Mouse (Mus musculus): ENCODE results near the gene Phf2. TPM values are rescaled to one million over a fixed set of nuclear protein-coding genes. Genes with fewer than 3 reads are reported as not detected.
A peak's percentile ranks its signal among the peaks of the same experiment; 100 is the strongest.

Gene Phf2
- total RNA-seq, 2 experiments from 2014 or later = 5.6 to 10.2 TPM

DNA sequence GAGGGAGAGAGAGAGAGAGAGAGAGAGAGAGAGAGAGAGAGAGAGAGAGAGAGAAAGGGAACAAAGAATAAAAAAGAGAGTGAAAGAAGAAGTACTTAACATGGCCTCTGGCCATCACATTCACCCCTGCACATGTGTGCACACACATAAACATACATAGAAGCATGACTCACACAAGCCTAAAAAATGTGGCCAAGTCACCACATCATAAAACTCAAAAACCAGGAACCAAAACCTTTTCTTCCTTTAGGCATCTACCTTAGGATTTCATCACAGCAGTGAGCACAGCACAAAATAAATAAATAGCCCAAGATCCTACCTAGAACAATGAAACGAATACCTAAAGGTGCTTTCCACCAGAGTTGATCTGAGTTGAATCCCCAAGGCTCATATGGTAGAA is 9.0 kb downstream of the Phf2 start:
- no peak for ATAC-seq (replicated peaks; ENCODE audit: low FRiP score, poor library complexity, severe bottlenecking)

DNA sequence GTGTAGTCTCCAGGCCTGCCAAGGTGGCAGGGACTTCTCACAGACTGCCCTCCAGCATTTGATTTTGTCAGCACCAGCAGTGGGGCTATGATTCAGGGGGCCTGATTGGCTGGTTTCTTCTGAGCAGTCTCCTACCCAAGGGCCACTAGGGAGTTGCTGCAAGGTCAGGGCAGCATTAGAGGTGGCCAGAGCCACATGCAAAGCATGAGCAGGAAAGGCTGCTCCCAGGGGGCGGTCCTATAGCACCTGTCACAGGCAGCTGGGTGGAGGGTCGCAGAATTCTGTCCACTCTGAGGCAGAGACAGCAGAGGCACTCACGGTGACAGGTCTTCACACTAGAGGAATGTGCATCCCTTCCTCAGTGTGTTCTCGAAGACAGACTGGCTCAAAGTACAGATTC is 12.1 kb downstream of the Phf2 start:
- ATAC-seq (replicated peaks; ENCODE audit: low FRiP score, poor library complexity, severe bottlenecking) = no peak

- no peak for ATAC-seq (replicated peaks; ENCODE audit: low FRiP score, poor library complexity, severe bottlenecking)
Observed at GRCm38 (mm10) chr13:48858054-48858453, 12.9 kb downstream of the Phf2 start.

GRCm38 (mm10) chr13:48857246-48857932 is 13.5 kb downstream of the Phf2 start:
- no peak for ATAC-seq (replicated peaks; ENCODE audit: low FRiP score, poor library complexity, severe bottlenecking)

DNA sequence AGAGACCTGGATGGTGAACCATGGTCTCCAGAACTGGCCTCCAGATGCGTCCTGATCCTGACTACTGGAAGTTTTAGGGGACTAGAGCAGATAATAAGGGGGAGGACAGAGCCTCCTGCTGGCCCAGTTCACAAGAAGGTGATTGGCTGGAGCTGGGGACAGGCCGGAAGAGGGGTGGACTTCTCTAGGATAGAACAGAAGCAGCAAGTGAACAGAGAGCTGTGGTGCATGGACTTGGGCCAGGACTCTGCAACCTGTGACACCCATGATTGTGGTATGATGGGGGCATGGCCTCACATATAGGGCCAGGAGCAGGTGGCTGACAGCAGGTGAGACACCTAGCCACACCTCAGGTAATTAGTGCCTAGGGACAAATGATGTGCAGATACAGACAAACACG is 17.0 kb downstream of the Phf2 start:
- ATAC-seq (replicated peaks; ENCODE audit: low FRiP score, poor library complexity, severe bottlenecking) = no peak

DNA sequence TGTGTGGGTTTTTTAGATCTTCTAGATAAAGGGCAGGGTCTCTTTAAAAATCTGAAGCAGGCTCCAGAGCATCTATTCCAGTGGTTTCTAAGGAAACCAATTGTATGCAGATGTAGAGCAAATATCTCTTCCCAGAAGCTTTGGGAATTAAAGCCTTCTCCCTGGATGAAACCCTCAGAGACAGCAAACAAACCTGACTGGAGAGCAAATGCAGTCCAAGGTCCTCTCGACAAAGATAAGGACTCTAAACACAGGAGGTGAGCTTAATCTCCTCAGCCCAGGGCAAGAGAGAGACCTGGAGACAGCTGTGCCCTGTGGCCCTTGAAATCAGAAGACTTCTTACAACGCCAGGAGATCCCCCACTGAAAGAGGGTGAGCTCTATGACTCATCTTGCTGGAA is 17.4 kb downstream of the Phf2 start:
- no peak for ATAC-seq (replicated peaks; ENCODE audit: low FRiP score, poor library complexity, severe bottlenecking)

DNA sequence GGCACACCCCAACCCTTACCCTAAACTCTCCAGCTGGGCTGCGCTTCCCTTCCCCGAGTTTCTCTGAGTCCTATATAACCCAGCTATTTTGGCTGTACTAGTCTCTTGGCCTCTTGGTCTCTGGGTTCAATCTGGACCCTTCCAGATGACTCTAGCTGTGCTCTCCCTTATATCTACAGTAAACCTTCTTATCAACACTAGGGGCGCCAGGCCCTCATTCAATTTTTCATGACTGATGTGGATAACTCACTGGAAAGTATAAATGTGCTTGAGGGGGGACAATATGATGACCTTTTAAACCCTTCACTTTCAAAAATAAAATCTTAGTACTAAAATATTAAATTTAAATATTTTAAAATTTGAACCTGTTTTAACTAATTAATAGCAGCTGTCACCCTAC is 18.1 kb downstream of the Phf2 start:
- 0 out of 2 replicates have a peak, but pooled peaks have one; percentile 50 for ATAC-seq (replicated peaks; ENCODE audit: low FRiP score, poor library complexity, severe bottlenecking)

- no peak for ATAC-seq (replicated peaks; ENCODE audit: low FRiP score, poor library complexity, severe bottlenecking)
Observed at GRCm38 (mm10) chr13:48851719-48852118, 19.2 kb downstream of the Phf2 start.

- no peak for ATAC-seq (replicated peaks; ENCODE audit: low FRiP score, poor library complexity, severe bottlenecking)
Observed at GRCm38 (mm10) chr13:48850771-48851170, 20.1 kb downstream of the Phf2 start.

DNA sequence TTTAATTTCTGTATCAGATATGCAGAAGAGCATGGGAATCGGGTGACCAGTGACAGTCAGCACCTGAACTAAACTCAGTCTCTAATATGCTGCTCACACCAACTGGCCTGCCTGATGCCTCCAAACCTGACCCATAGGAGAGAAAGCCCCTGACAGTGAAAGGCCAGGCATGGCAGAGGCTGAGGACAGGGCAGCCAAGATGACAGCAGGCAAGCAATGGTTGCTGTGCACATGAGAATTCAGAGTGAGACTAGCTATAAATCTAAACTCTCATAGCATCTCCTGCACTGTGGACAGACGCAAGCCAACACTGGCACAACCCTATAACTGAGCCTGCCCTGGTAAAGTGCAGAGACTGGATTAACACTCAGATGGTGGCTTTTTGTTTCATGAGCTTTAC is 20.6 kb downstream of the Phf2 start:
- ATAC-seq (replicated peaks; ENCODE audit: low FRiP score, poor library complexity, severe bottlenecking) = no peak

GRCm38 (mm10) chr13:48849155-48849554 is 21.8 kb downstream of the Phf2 start:
- ATAC-seq (replicated peaks; ENCODE audit: low FRiP score, poor library complexity, severe bottlenecking) = no peak

DNA sequence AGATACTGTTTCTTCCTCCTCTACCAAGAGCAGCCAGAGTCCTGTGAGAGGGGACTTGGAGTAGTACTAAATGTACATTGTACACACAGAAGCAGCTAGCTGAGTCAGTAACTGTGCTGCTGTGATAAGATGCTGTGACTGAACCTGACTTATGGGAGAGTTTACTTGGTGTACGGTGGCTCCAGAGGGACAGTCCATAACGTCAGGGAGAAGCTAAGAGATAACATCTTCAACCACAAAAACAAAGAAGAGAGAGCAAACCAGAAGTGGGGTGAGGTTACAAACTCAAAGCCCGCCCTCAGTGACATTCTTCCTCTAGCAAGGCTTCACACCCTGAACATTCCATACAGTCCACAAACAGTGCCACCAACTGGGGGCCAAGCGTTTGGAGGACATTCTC is 25.6 kb downstream of the Phf2 start:
- no peak for ATAC-seq (replicated peaks; ENCODE audit: low FRiP score, poor library complexity, severe bottlenecking)

- ATAC-seq (replicated peaks; ENCODE audit: low FRiP score, poor library complexity, severe bottlenecking) = no peak
Observed at GRCm38 (mm10) chr13:48843530-48843929, 27.4 kb downstream of the Phf2 start.

- no peak for ATAC-seq (replicated peaks; ENCODE audit: low FRiP score, poor library complexity, severe bottlenecking)
Observed at GRCm38 (mm10) chr13:48841905-48842592, 28.9 kb downstream of the Phf2 start.

DNA sequence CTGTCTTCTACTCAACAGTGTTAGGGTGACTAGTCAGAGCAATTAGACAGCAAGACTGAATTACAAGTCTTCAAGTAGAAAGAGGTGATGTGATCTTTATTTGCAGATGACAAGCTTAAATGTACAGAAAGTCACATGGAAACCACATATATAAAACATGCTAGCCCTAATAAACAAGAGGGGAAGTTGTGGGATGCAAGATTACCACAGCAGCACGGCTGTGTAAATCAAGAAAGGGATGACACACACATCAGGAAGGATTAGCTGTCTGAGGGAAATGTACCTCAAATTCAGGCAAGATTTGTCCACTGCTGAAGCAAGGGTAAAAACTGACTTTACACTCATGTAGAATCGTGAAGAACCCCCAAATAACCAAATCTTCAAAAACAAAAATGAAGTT is 32.6 kb downstream of the Phf2 start:
- ATAC-seq (replicated peaks; ENCODE audit: low FRiP score, poor library complexity, severe bottlenecking) = no peak

- no peak for ATAC-seq (replicated peaks; ENCODE audit: low FRiP score, poor library complexity, severe bottlenecking)
Observed at GRCm38 (mm10) chr13:48837537-48837936, 33.4 kb downstream of the Phf2 start.

- no peak for ATAC-seq (replicated peaks; ENCODE audit: low FRiP score, poor library complexity, severe bottlenecking)
Observed at GRCm38 (mm10) chr13:48830528-48831250, 40.2 kb downstream of the Phf2 start.

- ATAC-seq (replicated peaks; ENCODE audit: low FRiP score, poor library complexity, severe bottlenecking) = no peak
Observed at GRCm38 (mm10) chr13:48829780-48830179, 41.1 kb downstream of the Phf2 start.

DNA sequence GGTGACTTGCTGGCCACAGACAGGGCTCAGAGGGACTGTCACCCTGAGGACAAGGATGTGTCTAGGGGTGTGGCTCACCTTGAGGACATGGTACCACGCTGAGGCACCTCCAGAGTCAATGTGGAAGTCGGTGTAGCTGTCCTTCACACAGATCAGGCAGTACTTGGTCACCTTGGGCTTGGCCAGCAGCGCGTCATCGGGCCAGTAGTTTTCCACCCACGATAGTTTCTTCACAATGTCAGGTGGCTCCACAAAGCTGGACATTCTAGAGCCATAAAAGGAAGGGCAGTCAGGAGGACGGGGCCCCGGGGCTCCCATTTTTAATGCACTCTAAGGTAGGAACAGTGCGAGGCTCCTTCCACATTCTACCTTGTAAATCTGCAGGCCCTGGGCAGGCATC is 48.0 kb downstream of the Phf2 start:
- ATAC-seq (replicated peaks; ENCODE audit: low FRiP score, poor library complexity, severe bottlenecking) = no peak

GRCm38 (mm10) chr13:48822288-48822687 is 48.6 kb downstream of the Phf2 start:
- no peak for ATAC-seq (replicated peaks; ENCODE audit: low FRiP score, poor library complexity, severe bottlenecking)

DNA sequence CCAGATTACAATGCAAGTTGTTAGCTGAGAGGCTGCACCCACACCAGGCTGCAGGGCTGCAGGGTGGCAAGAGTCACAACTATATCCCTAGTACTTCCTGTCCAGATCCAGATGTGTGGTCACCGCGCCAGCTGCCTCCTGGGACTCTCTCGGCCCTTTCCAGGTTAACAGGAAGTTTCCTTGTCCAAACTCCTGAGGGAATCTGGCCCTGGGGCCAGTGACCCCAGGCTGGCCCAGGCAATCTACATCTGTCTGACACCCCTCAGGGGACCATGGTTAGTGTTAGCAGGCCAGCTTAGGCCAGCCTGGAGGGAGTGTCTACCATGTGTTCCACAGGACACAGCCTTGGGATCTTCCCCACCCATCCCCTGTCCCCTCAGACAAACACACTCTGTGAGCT is 51.8 kb downstream of the Phf2 start:
- ATAC-seq (replicated peaks; ENCODE audit: low FRiP score, poor library complexity, severe bottlenecking) = no peak
